Mouse (Mus musculus) forebrain, embryonic 11.5 days (tissue): ENCODE results near the gene Fastkd5. TPM values are rescaled to one million over a fixed set of nuclear protein-coding genes. Genes with fewer than 3 reads are reported as not detected.

Source experiments
- ATAC-seq: fragments of 200-750 bp; cut with Nextera tagmentation; replicated peaks from 2 replicates; pipeline ENCODE4 v1.8.0; 2017; ENCODE audit warnings: moderate TSS enrichment; ENCODE audit not compliant: low FRiP score
- DNase-seq: peaks from one replicate; pipeline ENCODE4 v3.0.0-alpha.2; 2017; ENCODE audit warnings: low spot score
- H3K27ac ChIP-seq: fragments of 300-500 bp; sonication (generic); 2 replicates; pipeline ENCODE4 v1.5.1; 2014; ENCODE audit warnings: low read depth, low read length
- H3K27me3 ChIP-seq: fragments of 300-500 bp; sonication (generic); 2 replicates; pipeline ENCODE4 v1.6.1; 2014; ENCODE audit warnings: mild to moderate bottlenecking, low read length, mixed read lengths; ENCODE audit not compliant: control insufficient read depth, insufficient read depth
- H3K36me3 ChIP-seq: fragments of 300-500 bp; sonication (generic); 2 replicates; pipeline ENCODE4 v1.6.1; 2014; ENCODE audit warnings: mild to moderate bottlenecking, low read length, moderate library complexity, mixed read lengths; ENCODE audit not compliant: control insufficient read depth, insufficient read depth
- H3K4me1 ChIP-seq: fragments of 300-500 bp; sonication (generic); replicated peaks from 2 replicates; pipeline ENCODE4 v1.6.1; 2014; ENCODE audit warnings: low read length, mixed read lengths; ENCODE audit not compliant: control insufficient read depth, insufficient read depth
- H3K4me2 ChIP-seq: fragments of 300-500 bp; sonication (generic); 2 replicates; pipeline ENCODE4 v1.6.1; 2014; ENCODE audit warnings: low read depth, mild to moderate bottlenecking, low read length, moderate library complexity, mixed read lengths; ENCODE audit not compliant: severe bottlenecking
- H3K4me3 ChIP-seq: fragments of 300-500 bp; sonication (generic); 2 replicates; pipeline ENCODE4 v1.5.1; 2014; ENCODE audit warnings: low read depth, low read length
- H3K9ac ChIP-seq: fragments of 300-500 bp; sonication (generic); 2 replicates; pipeline ENCODE4 v1.6.1; 2014; ENCODE audit warnings: low read length
- H3K9me3 ChIP-seq: fragments of 300-500 bp; sonication (generic); 2 replicates; pipeline ENCODE4 v1.6.1; 2016; ENCODE audit warnings: low read length, mixed read lengths; ENCODE audit not compliant: control insufficient read depth
- WGBS: fragments of 180-500 bp; shearing (Covaris S2); extraction: QIAGEN DNeasy Blood & Tissue Kit; methylation state at CpG from one replicate; pipeline ENCODE4 v1.1.7; 2014; 5-methylcytosine and 5-hydroxymethylcytosine counted together
- polyA plus RNA-seq: library from polyadenylated mRNA; unstranded; fragments of >200 nt; fragmentation: Nextera tagmentation; extraction: Ambion mirVana; gene quantifications from 2 replicates; pipeline ENCODE4 v1.2.1, GENCODE M21; 2014

Fastkd5 gene
- polyA plus RNA-seq, 1 experiment from 2014 or later: 20.5 TPM

GRCm38 (mm10) chr2:130591016-130591415, 38.8 kb downstream of the Fastkd5 start:
- ATAC-seq: no peak
- 91% methylated on average over 2 of the region's 2 CpGs for WGBS
- no peak for DNase-seq
- no peak overlapping the region for H3K4me3 ChIP-seq
- H3K36me3 ChIP-seq: peaks cover 2% of the 10 kb centered on the region; the same call in 1 of the 2 replicates
- H3K4me2 ChIP-seq: no peak overlapping the region
- no peak overlapping the region for H3K9ac ChIP-seq
- no peaks in the 10 kb centered on the region for H3K4me1 ChIP-seq
- H3K9me3 ChIP-seq: no peaks in the 10 kb centered on the region
- no peak overlapping the region for H3K27ac ChIP-seq
- no peaks in the 10 kb centered on the region for H3K27me3 ChIP-seq

- H3K4me3 ChIP-seq: no peak overlapping the region
- no peaks in the 10 kb centered on the region for H3K4me1 ChIP-seq
- no peaks in the 10 kb centered on the region for H3K9me3 ChIP-seq
- H3K36me3 ChIP-seq: peaks cover 2% of the 10 kb centered on the region; the same call in 1 of the 2 replicates
- DNase-seq: peak; percentile 20
- H3K9ac ChIP-seq: no peak overlapping the region
- no peak overlapping the region for H3K4me2 ChIP-seq
- no peaks in the 10 kb centered on the region; the same call in 1 of the 2 replicates for H3K27me3 ChIP-seq
- H3K27ac ChIP-seq: no peak overlapping the region
- ATAC-seq: no peak
- WGBS: 96% methylated on average over 2 of the region's 2 CpGs
These were observed 40.1 kb downstream of the Fastkd5 start for GRCm38 (mm10) chr2:130589761-130590160.

GRCm38 (mm10) chr2:130589157-130589556, 40.7 kb downstream of the Fastkd5 start:
- Histone ChIP-seq H3K4me2 (no peak overlapping the region), H3K36me3 (peaks cover 2% of the 10 kb centered on the region; the same call in 1 of the 2 replicates), H3K27me3 (no peaks in the 10 kb centered on the region; the same call in 1 of the 2 replicates), H3K27ac (no peak overlapping the region), H3K4me1 (no peaks in the 10 kb centered on the region), H3K9ac (no peak overlapping the region), H3K9me3 (no peaks in the 10 kb centered on the region), H3K4me3 (no peak overlapping the region)
- ATAC-seq (no peak), DNase-seq (no peak)
- 58% methylated on average over 4 of the region's 4 CpGs for WGBS

- no peaks in the 10 kb centered on the region for H3K9me3 ChIP-seq
- H3K27ac ChIP-seq: no peak overlapping the region
- no peak overlapping the region for H3K9ac ChIP-seq
- no peak for ATAC-seq
- H3K36me3 ChIP-seq: peaks cover 2% of the 10 kb centered on the region; the same call in 1 of the 2 replicates
- WGBS: 85% methylated on average over 2 of the region's 2 CpGs
- H3K4me3 ChIP-seq: no peak overlapping the region
- DNase-seq: no peak
- no peaks in the 10 kb centered on the region for H3K4me1 ChIP-seq
- H3K4me2 ChIP-seq: no peak overlapping the region
- no peaks in the 10 kb centered on the region; the same call in 1 of the 2 replicates for H3K27me3 ChIP-seq
These were observed 41.5 kb downstream of the Fastkd5 start for GRCm38 (mm10) chr2:130588373-130588772.

- Histone ChIP-seq H3K9me3 (no peaks in the 10 kb centered on the region), H3K27me3 (peaks cover 17% of the 10 kb centered on the region), H3K27ac (no peak overlapping the region), H3K9ac (no peak overlapping the region), H3K36me3 (no peaks in the 10 kb centered on the region; the same call in 1 of the 2 replicates), H3K4me3 (no peak overlapping the region), H3K4me2 (no peak overlapping the region), H3K4me1 (peaks cover 1% of the 10 kb centered on the region; the same call in 1 of the 2 replicates)
- DNase-seq (no peak), ATAC-seq (no peak)
- WGBS: 84% methylated on average over 6 of the region's 6 CpGs
These were observed 43.8 kb downstream of the Fastkd5 start for GRCm38 (mm10) chr2:130586016-130586415.

GRCm38 (mm10) chr2:130583902-130584560, 45.8 kb downstream of the Fastkd5 start:
- Histone ChIP-seq H3K9me3 (no peaks in the 10 kb centered on the region), H3K9ac (no peak overlapping the region), H3K4me3 (no peak overlapping the region), H3K36me3 (no peaks in the 10 kb centered on the region), H3K4me1 (peaks cover 6% of the 10 kb centered on the region; the same call in 1 of the 2 replicates), H3K27me3 (peaks cover 37% of the 10 kb centered on the region), H3K4me2 (no peak overlapping the region), H3K27ac (no peak overlapping the region)
- no peak for DNase-seq
- WGBS: 85% methylated on average over 10 of the region's 10 CpGs
- no peak for ATAC-seq

- no peaks in the 10 kb centered on the region for H3K36me3 ChIP-seq
- H3K4me2 ChIP-seq: no peak within 1 kb of the TSS
- no peaks in the 10 kb centered on the region for H3K9me3 ChIP-seq
- ATAC-seq: no peak
- WGBS: 40% methylated on average over 10 of the region's 10 CpGs
- no peak within 1 kb of the TSS for H3K4me3 ChIP-seq
- DNase-seq: no peak
- peaks cover 52% of the 10 kb centered on the region for H3K27me3 ChIP-seq
- H3K27ac ChIP-seq: no peak within 1 kb of the TSS
- peaks cover 6% of the 10 kb centered on the region; the same call in 1 of the 2 replicates for H3K4me1 ChIP-seq
- no peak within 1 kb of the TSS for H3K9ac ChIP-seq
These were observed 47.3 kb downstream of the Fastkd5 start, which contains the start of gene Avp for GRCm38 (mm10) chr2:130582552-130582951. TSS of gene Avp (minus strand) at chr2:130582554.

- H3K4me3 ChIP-seq: peak overlapping the region; percentile 20; the same call in 1 of the 2 replicates
- H3K4me1 ChIP-seq: peaks cover 6% of the 10 kb centered on the region; the same call in 1 of the 2 replicates
- no peaks in the 10 kb centered on the region for H3K36me3 ChIP-seq
- DNase-seq (no peak), ATAC-seq (no peak)
- H3K4me2 ChIP-seq: peak overlapping the region; percentile 28
- no peak overlapping the region for H3K9ac ChIP-seq
- 2% methylated on average over 16 of the region's 16 CpGs for WGBS
- H3K27ac ChIP-seq: no peak overlapping the region
- peaks cover 65% of the 10 kb centered on the region for H3K27me3 ChIP-seq
- H3K9me3 ChIP-seq: no peaks in the 10 kb centered on the region
These were observed 48.6 kb downstream of the Fastkd5 start for GRCm38 (mm10) chr2:130581201-130581600.

GRCm38 (mm10) chr2:130579791-130580190, 50.0 kb downstream of the Fastkd5 start:
- H3K36me3 ChIP-seq: no peaks in the 10 kb centered on the region
- H3K4me1 ChIP-seq: peaks cover 6% of the 10 kb centered on the region; the same call in 1 of the 2 replicates
- H3K4me2 ChIP-seq: no peak overlapping the region
- 9% methylated on average over 8 of the region's 8 CpGs for WGBS
- no peak overlapping the region for H3K27ac ChIP-seq
- peaks cover 76% of the 10 kb centered on the region for H3K27me3 ChIP-seq
- no peak overlapping the region for H3K4me3 ChIP-seq
- no peak for ATAC-seq
- DNase-seq: no peak
- H3K9ac ChIP-seq: no peak overlapping the region
- no peaks in the 10 kb centered on the region for H3K9me3 ChIP-seq
